Mouse (Mus musculus): ENCODE results near the gene Iltifb. TPM values are rescaled to one million over a fixed set of nuclear protein-coding genes. Genes with fewer than 3 reads are reported as not detected.

Gene Iltifb
- total RNA-seq (2023) = not detected

DNA sequence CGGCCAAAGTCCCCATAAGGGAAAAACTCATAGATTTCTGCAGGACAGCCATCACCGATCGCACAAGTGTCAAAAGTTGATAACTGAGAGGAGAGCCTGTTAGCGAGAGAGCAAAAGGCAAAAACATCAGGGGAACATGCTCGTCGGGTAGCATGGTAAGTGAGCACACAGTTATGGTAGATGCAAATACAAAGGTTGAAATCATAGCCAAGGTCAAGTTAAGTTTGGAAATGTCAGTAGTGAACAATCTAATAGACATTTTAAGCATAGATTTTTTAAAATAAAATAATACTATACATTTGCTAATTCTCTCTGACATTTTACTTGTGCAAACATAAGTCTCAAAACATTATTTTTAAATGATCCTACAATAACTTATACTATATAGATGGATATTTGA is at the start of gene Iltifb:
Iltifb (minus strand) TSS at position 101 of the 400 bp plus-strand sequence.

DNA sequence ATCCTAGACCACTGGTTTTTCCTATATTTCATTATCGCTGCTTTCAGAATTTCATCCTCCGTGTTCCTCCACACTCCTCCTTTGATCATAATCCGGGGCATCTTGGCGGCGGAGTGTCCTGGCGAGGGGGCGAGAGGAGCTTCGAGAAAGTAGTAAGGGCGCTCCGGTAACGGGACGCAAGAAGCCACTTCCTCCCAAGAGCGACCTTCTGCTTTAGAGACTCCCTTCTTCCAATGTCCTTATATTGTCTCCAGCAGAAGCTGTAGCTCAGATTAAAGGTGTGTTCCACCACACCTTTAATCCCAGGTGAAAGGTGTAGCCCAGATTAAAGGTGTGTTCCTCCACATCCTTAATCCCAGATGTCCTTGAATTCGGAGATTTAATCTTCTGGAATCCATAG is 48.3 kb upstream of the Iltifb start, which contains the start of gene Gm9046:
Gm9046 (minus strand) TSS at position 101 of the 400 bp plus-strand sequence.

DNA sequence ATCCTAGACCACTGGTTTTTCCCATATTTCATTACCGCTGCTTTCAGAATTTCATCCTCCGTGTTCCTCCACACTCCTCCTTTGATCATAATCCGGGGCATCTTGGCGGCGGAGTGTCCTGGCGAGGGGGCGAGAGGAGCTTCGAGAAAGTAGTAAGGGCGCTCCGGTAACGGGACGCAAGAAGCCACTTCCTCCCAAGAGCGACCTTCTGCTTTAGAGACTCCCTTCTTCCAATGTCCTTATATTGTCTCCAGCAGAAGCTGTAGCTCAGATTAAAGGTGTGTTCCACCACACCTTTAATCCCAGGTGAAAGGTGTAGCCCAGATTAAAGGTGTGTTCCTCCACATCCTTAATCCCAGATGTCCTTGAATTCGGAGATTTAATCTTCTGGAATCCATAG is 42.9 kb upstream of the Iltifb start, which contains the start of gene Gm9045:
Gm9045 (minus strand) TSS at position 101 of the 400 bp plus-strand sequence.

DNA sequence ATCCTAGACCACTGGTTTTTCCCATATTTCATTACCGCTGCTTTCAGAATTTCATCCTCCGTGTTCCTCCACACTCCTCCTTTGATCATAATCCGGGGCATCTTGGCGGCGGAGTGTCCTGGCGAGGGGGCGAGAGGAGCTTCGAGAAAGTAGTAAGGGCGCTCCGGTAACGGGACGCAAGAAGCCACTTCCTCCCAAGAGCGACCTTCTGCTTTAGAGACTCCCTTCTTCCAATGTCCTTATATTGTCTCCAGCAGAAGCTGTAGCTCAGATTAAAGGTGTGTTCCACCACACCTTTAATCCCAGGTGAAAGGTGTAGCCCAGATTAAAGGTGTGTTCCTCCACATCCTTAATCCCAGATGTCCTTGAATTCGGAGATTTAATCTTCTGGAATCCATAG is 37.5 kb upstream of the Iltifb start, which contains the start of gene Gm9044:
Gm9044 (minus strand) TSS at position 101 of the 400 bp plus-strand sequence.

DNA sequence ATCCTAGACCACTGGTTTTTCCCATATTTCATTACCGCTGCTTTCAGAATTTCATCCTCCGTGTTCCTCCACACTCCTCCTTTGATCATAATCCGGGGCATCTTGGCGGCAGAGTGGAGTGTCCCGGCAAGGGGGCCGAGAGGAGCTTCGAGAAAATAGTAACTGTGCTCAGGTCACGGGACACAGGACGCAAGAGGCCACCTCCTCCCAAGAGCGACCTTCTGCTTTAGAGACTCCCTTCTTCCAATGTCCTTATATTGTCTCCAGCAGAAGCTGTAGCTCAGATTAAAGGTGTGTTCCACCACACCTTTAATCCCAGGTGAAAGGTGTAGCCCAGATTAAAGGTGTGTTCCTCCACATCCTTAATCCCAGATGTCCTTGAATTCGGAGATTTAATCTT is 32.0 kb upstream of the Iltifb start, which contains the start of gene Gm9040:
Gm9040 (minus strand) TSS at position 101 of the 400 bp plus-strand sequence.

DNA sequence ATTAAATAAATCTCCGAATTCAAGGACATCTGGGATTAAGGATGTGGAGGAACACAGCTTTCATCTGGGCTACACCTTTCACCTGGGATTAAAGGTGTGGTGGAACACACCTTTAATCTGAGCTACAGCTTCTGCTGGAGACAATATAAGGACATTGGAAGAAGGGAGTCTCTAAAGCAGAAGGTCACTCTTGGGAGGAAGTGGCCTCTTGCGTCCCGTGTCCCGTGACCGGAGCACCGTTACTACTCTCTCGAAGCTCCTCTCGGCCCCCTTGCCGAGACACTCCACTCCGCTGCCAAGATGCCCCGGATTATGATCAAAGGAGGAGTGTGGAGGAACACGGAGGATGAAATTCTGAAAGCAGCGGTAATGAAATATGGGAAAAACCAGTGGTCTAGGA is 36.5 kb downstream of the Iltifb start, which contains the start of gene Gm32802:
Gm32802 (plus strand) TSS at position 301 of the 400 bp plus-strand sequence.

DNA sequence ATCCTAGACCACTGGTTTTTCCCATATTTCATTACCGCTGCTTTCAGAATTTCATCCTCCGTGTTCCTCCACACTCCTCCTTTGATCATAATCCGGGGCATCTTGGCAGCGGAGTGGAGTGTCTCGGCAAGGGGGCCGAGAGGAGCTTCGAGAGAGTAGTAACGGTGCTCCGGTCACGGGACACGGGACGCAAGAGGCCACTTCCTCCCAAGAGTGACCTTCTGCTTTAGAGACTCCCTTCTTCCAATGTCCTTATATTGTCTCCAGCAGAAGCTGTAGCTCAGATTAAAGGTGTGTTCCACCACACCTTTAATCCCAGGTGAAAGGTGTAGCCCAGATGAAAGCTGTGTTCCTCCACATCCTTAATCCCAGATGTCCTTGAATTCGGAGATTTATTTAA is 54.2 kb downstream of the Iltifb start, which contains the start of gene Gm32717:
Gm32717 (minus strand) TSS at position 101 of the 400 bp plus-strand sequence.

Other genes with a start within 250 kb of the Iltifb start
- gene Mdm1, start 153.2 kb downstream of the Iltifb start, total RNA-seq (2023) = 10 to 100 TPM; 10.8 to 14.1 TPM
- gene Il22, start 90.1 kb downstream of the Iltifb start, total RNA-seq (2023) = not detected
- gene Gm32717, start 54.3 kb downstream of the Iltifb start, total RNA-seq (2023) = under 1 TPM; 0.51 to 0.53 TPM
- gene Gm32802, start 36.4 kb downstream of the Iltifb start, total RNA-seq (2023) = under 1 TPM; 0.51 to 0.53 TPM
- gene Gm9040, start 31.9 kb upstream of the Iltifb start, total RNA-seq (2023) = not detected
- not detected for gene Gm9044, start 37.4 kb upstream of the Iltifb start, total RNA-seq (2023)
- not detected for gene Gm9045, start 42.8 kb upstream of the Iltifb start, total RNA-seq (2023)
- gene Gm9046, start 48.2 kb upstream of the Iltifb start, total RNA-seq (2023) = not detected
- gene Gm9048, start 53.6 kb upstream of the Iltifb start, total RNA-seq (2023) = not detected
- not detected for gene Gm9049, start 59.1 kb upstream of the Iltifb start, total RNA-seq (2023)
- not detected for gene Ifng, start 146.0 kb upstream of the Iltifb start, total RNA-seq (2023)

Data from neutrophil, adult 59 days (primary cell).